Mouse (Mus musculus) right cerebral cortex, postnatal 25 days (tissue): ENCODE measurements around the gene Tifab.
"Not testable (repeated sequence)": the region's sequence is repeated elsewhere in the genome, so short reads cannot be mapped to it uniquely, and the experiment has no call there.

Experiments
- DNase-seq: peaks from one replicate; pipeline ENCODE4 v3.0.0; 2022

Tifab gene

DNA sequence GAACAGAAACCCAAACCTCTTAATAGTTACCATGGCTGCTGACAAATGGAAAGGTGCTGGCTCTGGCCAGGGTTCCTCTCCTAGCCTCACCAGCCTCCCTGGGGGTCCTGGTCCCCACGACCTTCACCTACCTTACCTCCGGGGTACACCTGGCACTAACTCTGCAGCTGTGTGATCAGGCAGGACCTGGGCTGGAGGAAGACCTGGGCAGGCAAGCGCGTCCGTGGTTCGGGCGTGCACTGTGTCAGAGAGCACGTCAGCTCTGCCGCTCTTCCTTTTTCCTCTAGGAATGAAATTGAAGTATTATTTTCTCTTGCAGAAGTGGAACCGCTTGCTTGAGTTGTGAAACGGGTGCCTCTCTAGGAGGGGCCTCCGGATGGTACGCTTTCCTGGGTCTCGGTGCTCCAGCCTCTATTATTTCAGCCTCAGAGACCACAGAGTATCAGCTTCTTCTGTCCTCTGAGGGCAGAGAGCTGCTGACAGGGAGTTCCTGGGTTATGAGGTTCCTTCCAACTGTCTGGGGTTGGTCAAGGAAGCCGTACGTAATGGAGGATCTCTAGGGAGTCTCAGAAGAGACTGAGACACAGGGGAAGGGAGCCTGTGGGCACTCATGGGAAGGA lies at the start of gene Tifab:
TSS of gene Tifab (minus strand) at position 470 of the 620 bp plus-strand sequence.
- DNase-seq, result no peak

DNA sequence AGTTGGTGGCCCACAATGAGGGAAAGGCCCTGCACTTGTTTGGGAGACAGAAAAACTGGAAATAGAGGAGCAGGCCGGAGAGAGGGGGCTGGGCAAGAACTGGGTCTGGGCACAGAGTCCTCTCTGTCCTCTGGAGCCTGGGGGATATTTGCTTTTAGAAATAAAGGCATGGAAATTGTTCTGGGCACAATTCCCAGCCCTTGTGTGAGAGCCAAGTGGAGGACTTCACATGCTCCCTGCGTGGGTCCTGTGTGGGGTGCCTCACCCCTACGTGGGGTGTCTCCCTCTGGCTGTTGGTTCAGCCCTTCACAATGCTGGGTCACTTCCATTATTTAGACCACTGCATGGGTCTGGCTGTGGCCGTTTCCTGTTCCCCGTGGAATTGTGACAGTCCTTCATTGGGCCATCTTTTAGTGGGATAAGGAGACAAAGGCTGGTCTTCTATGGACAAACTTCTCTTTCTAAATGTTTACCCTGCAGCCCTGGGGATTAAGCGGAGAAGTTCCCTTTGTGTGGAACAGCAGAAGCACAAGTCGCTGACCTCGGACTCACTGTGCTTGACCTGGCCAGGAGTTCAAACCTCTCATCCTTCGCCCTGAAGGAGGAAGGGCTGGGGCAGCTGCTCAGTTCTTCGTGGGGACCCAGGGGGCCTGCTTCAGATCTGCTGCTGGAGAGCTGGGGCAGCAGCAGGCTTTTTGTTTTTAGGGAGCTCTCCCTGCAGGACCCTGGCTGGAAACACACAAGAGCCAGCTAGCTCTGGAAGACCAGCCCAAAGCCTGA lies 47.7 kb upstream of the Tifab start:
- peak; percentile 29 for DNase-seq

DNA sequence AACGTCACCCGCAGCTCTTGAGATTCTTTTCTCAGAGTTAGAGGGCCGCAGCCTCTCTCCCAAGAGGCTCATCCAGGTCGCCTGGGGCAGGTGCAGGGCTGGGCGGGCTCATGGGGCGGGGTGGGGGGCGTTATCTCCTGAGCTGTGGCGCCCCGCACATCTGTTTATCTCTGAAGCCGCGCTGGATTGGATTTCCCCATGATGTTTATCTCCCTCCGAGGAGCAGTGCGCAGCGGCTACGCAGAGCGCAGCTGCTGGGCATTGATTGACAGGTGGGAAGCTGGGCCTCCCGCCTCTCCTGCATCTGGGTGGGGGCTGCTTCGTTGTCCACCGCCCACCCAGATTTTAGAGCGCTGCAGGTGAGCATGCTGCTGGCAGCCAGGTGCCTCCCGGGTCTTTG lies 44.9 kb upstream of the Tifab start:
- DNase-seq, result no peak

DNA sequence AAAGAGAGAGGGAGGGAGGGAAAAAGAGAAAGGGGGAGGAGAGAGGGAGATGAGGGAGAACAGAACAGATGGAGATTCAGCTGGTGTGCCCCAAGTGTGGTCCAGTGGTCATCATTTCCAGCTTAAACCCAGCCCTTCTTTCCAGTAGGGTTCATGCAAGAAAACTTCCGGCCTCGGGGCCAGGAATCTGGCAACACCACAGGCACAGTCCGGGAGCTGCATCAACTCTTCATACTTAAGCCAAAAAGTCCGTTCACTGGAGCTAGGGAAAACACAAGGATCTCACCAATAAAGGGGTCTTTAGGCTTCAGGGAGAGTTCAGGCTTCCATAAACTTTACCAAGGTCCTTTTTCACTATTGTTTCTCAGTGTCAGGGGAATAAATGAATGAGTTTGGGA lies 44.2 kb upstream of the Tifab start:
- no peak for DNase-seq

- DNase-seq, result peak; percentile 31
Measured at GRCm38 (mm10) chr13:56221995-56222848, 43.5 kb upstream of the Tifab start.

GRCm38 (mm10) chr13:56221129-56221910 lies 42.6 kb upstream of the Tifab start:
- no peak for DNase-seq

- DNase-seq, result no peak
Measured at GRCm38 (mm10) chr13:56219254-56219653, 40.6 kb upstream of the Tifab start.

DNA sequence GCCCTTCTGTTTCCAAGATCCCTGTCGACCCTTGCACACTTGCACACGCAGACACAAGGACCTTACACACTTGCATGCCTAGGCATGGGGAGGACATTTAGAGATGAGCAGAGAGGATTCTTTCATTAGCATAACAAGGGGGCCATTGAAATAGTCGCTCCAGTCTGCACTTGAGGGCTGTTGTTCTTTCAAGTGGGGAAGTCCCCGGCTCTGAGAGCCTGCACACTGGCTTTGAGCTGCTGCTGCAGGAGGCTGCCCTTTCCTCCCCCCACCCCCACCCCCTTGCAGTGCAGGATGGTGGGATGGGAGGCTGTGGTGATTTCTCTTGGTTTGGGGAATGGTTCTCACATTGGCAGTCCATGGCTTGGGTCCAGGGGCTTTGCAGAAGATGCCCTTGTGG lies 37.4 kb upstream of the Tifab start:
- no peak for DNase-seq

- DNase-seq, result no peak
Measured at GRCm38 (mm10) chr13:56214633-56215032, 35.9 kb upstream of the Tifab start.

DNA sequence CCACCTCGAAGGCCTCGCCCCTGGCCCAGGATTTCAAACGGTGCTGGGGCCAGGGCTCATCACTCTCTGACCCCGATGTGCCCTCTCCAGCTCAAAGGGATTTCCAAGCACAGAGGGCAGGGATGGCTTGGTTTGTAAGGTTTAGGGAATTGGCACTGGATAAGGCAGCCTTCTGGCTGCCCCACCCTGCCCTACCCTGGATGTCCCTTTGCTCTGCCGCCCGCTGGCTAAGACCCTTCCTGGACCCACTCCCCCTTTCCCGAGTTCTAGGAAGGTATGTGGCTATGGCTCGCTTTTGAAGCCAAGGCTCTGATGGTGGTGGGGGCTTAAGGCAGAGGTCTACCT lies 30.4 kb upstream of the Tifab start:
- DNase-seq, result no peak

- DNase-seq, result no peak
Measured at GRCm38 (mm10) chr13:56208225-56209066, 29.8 kb upstream of the Tifab start.

DNA sequence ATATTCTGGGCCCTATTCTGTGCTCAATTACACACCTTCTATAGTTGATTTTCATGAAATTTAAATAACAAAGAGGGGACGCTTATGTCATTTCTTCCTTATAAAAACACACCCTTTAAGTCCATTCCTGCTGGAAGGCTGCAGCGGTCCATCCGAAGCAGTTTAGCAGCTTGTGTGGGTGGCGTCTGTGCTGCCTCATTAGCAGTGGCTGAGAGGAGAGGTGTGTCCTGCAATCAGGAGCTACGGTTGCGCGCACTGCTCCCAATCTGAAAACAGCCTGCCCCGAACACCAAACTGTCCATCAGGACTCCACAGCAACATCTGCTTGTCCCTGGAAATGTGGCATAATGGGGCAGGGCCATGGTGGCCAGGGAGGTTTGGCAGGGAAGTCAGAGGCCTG lies 20.8 kb upstream of the Tifab start:
- DNase-seq, result no peak

- DNase-seq, result peak; percentile 86
Measured at GRCm38 (mm10) chr13:56197473-56198266, 19.0 kb upstream of the Tifab start.

DNA sequence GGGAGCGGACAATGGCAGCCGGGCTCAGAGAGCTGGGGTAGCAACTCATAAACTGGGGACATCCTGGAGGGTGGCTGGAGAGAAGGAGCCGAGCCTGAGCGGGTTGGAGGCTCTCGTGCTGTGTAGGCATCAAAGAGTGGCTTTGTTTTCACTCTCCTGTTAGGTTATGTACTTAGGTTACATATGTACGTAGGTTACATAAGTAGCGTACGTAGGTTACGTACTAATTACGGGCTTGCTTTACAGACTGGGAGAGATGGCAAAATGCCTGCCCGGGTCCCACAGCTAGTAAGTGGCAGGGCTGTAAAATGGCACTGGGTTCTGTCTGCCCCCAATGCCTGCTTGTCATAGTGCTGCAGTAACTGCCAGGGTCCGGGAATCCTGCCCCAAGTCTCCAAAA lies 18.3 kb upstream of the Tifab start:
- no peak for DNase-seq

DNA sequence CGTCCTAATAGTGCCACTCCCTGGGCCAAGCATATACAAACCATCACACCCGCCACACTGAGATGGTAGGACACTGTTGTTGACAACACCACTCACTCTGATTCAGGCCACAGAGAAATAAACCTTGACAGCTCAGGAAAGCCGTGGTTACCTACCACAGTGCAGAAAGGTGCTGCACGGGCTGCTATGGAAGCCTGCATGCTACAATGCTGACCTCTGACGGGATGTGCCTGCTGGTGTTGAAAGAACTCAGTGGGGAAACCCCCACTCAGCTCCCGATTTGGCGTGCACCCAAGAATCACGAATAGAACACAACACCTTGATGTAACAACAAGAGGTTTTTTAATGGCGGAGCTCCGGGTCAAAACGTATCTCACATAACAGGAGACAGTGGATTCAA lies 17.1 kb upstream of the Tifab start:
- DNase-seq, result not testable (repeated sequence)

- DNase-seq, result not testable (repeated sequence)
Measured at GRCm38 (mm10) chr13:56194181-56194580, 15.5 kb upstream of the Tifab start.

GRCm38 (mm10) chr13:56191225-56191624 lies 12.5 kb upstream of the Tifab start:
- no peak for DNase-seq

DNA sequence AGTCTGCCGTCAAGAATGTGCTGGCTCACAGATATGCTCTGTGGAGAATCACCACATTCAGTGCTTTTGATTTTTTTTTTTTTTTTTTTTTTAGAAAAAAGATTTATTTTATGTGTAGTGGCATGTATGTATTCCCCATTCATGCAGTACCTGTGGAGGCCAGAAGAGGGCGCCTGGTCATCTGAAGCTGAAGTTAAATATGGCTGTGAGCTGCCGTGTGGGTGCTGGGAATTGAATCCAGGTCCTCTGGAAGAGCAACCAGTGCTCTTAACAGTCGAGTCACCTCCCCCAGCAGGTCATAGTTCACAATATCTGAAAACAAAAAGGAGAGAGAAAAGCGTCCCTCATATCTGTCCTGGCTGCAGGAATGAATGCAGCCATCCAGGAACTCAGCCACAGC lies 11.0 kb upstream of the Tifab start:
- no peak for DNase-seq

GRCm38 (mm10) chr13:56183687-56184086 lies 5.0 kb upstream of the Tifab start:
- DNase-seq, result no peak

DNA sequence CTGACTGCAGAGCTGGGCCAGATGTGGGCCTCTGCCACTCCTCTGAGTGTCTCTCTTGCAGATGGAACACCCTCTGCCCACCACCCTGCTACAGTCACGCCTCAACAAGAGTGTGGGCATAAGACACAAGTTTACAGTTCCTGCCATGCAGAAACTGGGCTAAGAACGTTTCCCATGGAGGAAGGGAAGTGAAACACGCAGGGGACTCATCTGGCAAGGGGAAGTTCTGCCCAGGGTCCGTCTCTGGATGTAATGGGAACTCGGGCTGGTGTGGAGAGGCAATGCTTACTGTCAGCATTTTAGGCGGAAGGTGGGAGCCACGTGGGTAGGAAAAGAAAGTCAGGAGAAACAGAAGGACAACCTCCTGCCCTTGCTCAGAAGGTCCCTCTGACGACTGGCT lies 2.7 kb upstream of the Tifab start:
- no peak for DNase-seq

DNA sequence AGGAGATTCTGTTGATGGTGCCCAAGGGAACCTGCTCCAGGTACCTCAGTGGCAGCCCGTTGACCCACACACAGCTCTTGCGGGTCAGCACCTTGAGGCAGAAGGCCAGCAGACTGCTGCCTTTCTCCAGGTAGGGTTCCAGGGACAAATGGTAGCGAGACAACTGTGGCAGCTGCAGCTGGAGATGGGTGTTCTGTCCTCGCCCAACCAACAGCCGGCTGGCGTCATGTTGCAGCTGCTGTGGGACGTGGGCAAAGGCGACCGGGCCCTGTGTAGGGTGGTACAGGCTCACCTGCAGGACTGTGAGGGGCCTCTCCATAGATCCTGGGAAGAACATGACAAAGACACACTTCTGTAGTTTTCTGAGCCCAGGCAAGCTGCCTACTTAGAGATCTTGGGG lies 2.4 kb downstream of the Tifab start:
- DNase-seq, result no peak
